Mouse (Mus musculus): Measurements from ENCODE around the gene Olfr784. TPM values are rescaled to one million over a fixed set of nuclear protein-coding genes. Genes with fewer than 3 reads are reported as not detected.

Olfr784 gene
- 0.15 to 0.16 TPM in 2 of 4 replicates, not detected in the others for total RNA-seq (2023; ENCODE audit: inconsistent age)

DNA sequence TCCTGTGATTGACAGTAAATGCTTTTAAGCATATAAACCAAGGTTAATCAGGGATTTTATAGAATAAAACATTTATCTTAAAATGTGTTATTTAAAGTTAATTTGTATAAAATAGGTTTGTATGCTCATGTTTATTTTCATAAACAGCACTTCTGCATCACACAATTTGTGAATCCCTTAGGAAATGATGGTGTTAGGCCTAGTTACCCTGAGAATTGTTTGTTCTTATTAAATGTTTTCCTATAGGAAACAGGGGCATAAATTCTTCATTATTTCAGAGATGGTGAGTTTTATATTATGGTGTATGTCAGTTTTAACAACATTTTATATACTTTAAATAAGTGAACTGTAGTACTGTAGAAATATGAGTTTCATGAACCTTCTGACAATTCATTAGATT, at the start of gene Olfr784:
Gene Olfr784, plus strand, starts transcription at position 301 of the 400 bp plus-strand sequence.

DNA sequence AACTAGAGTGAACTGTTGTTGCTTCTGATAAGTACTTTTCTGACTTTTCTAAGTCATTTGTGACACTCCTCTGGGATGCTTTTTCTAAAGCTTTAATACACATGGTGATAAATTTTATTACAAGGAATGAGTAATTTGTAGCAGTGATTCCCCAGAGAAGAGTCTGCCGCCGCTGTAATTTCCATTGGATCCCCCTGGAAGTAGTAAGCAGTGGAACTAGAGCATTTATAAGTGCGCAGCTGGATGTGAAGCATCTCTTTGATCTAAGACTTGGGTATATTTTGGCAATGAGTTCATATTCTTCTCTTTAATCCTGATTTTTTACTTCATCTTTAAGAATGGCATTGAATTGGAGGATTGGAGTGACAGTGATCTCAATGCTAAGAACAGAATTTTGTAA, 35.3 kb upstream of the Olfr784 start, which contains the start of gene Olfr782:
Gene Olfr782, plus strand, starts transcription at position 301 of the 400 bp plus-strand sequence.

DNA sequence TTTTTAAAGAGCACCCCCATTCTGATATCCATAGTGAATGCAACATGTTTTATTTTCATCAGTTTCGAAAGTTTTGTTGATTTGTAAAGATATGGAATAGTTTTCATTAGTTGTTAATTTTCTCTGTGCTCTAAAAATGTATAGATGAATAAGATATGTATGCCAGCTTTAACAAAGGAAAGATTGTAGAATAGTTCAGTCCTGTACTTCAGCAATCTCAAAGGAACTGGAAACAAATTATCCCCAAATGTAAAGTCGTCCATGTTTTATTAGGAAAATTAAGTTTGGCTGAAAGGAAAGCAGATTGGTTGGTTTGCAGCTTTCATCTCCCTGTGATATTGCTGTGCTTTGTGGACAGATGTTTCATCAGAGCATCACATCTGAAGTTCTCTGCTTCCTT, 21.2 kb downstream of the Olfr784 start, which contains the start of gene Olfr785:
Gene Olfr785, plus strand, starts transcription at position 301 of the 400 bp plus-strand sequence.

DNA sequence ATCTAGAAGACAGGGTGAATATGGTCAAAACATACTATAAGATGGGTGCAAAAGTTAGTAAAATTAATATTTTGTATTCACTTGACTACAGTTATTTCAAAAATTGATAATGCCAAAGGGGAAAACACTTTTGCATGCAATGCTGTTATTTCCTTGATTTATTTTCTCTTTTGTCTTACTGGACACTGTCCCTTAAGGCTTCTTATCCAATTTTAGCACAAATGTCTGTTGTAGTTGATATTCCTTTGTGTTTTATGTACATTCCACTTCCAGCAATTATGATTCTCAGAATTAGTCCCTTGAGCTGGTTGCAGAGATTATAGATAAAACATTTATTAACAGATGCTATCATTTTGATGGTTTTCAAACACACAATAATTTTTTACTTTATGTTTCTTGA, 43.1 kb downstream of the Olfr784 start, which contains the start of gene Olfr786:
Gene Olfr786, plus strand, starts transcription at position 301 of the 400 bp plus-strand sequence.

Other genes starting within 250 kb of the Olfr784 start
- not detected in 4 replicates for gene Olfr770, start 245.1 kb upstream of the Olfr784 start, total RNA-seq (2023; ENCODE audit: inconsistent age)
- not detected in 4 replicates for gene Olfr771, start 219.3 kb upstream of the Olfr784 start, total RNA-seq (2023; ENCODE audit: inconsistent age)
- not detected in 4 replicates for gene Olfr772, start 206.2 kb upstream of the Olfr784 start, total RNA-seq (2023; ENCODE audit: inconsistent age)
- gene Olfr773, start 196.7 kb upstream of the Olfr784 start, total RNA-seq (2023; ENCODE audit: inconsistent age): not detected in 4 replicates
- gene Olfr774, start 147.9 kb upstream of the Olfr784 start, total RNA-seq (2023; ENCODE audit: inconsistent age): not detected in 4 replicates
- gene Olfr775, start 135.7 kb upstream of the Olfr784 start, total RNA-seq (2023; ENCODE audit: inconsistent age): 0.24 TPM in 1 of 4 replicates, not detected in the others
- not detected in 4 replicates for gene Olfr776, start 125.0 kb upstream of the Olfr784 start, total RNA-seq (2023; ENCODE audit: inconsistent age)
- not detected in 4 replicates for gene Olfr777, start 112.6 kb upstream of the Olfr784 start, total RNA-seq (2023; ENCODE audit: inconsistent age)
- gene Olfr780, start 66.0 kb upstream of the Olfr784 start, total RNA-seq (2023; ENCODE audit: inconsistent age): not detected in 4 replicates
- not detected in 4 replicates for gene Olfr781, start 55.2 kb upstream of the Olfr784 start, total RNA-seq (2023; ENCODE audit: inconsistent age)
- gene Olfr782, start 35.2 kb upstream of the Olfr784 start, total RNA-seq (2023; ENCODE audit: inconsistent age): not detected in 4 replicates
- gene Olfr785, start 21.3 kb downstream of the Olfr784 start, total RNA-seq (2023; ENCODE audit: inconsistent age): not detected in 4 replicates
- not detected in 4 replicates for gene Olfr786, start 43.2 kb downstream of the Olfr784 start, total RNA-seq (2023; ENCODE audit: inconsistent age)
- not detected in 4 replicates for gene Olfr787, start 77.8 kb downstream of the Olfr784 start, total RNA-seq (2023; ENCODE audit: inconsistent age)
- gene Olfr788, start 86.9 kb downstream of the Olfr784 start, total RNA-seq (2023; ENCODE audit: inconsistent age): not detected in 4 replicates
- not detected in 4 replicates for gene Olfr789, start 100.7 kb downstream of the Olfr784 start, total RNA-seq (2023; ENCODE audit: inconsistent age)
- not detected in 4 replicates for gene Olfr790, start 114.4 kb downstream of the Olfr784 start, total RNA-seq (2023; ENCODE audit: inconsistent age)
- not detected in 4 replicates for gene Olfr791, start 137.7 kb downstream of the Olfr784 start, total RNA-seq (2023; ENCODE audit: inconsistent age)
- gene Olfr792, start 155.1 kb downstream of the Olfr784 start, total RNA-seq (2023; ENCODE audit: inconsistent age): not detected in 4 replicates
- gene Olfr794, start 183.6 kb downstream of the Olfr784 start, total RNA-seq (2023; ENCODE audit: inconsistent age): not detected in 4 replicates
- not detected in 4 replicates for gene Olfr796, start 228.5 kb downstream of the Olfr784 start, total RNA-seq (2023; ENCODE audit: inconsistent age)
- gene Olfr798, start 243.9 kb downstream of the Olfr784 start, total RNA-seq (2023; ENCODE audit: inconsistent age): not detected in 4 replicates

Data from B cell, adult (primary cell).